Mouse (Mus musculus) forebrain, postnatal 0 days (tissue): ENCODE data around the gene Smim4. TPM values are rescaled to one million over a fixed set of nuclear protein-coding genes. Genes with fewer than 3 reads are reported as not detected.

ENCODE experiments used
- ATAC-seq: fragments of 200-750 bp; cut with Nextera tagmentation; 2 replicates; pipeline ENCODE4 v1.8.0; 2017; ENCODE audit warnings: mild to moderate bottlenecking, moderate library complexity
- DNase-seq: peaks from one replicate; pipeline ENCODE4 v3.0.0-alpha.2; 2015
- H3K27ac ChIP-seq: fragments of 300-500 bp; sonication (generic); 2 replicates; pipeline ENCODE4 v1.5.1; 2014; ENCODE audit warnings: low read depth, mild to moderate bottlenecking, antibody characterized with exemption, low read length, moderate library complexity, mixed read lengths
- H3K27me3 ChIP-seq: fragments of 300-500 bp; sonication (generic); 2 replicates; pipeline ENCODE4 v1.6.1; 2014; ENCODE audit warnings: mild to moderate bottlenecking, low read length, mixed read lengths; ENCODE audit not compliant: insufficient read depth
- H3K36me3 ChIP-seq: fragments of 300-500 bp; sonication (generic); 2 replicates; pipeline ENCODE4 v1.6.1; 2014; ENCODE audit warnings: mild to moderate bottlenecking, moderate library complexity; ENCODE audit not compliant: insufficient read depth
- H3K4me1 ChIP-seq: fragments of 300-500 bp; sonication (generic); 2 replicates; pipeline ENCODE4 v1.6.1; 2014; ENCODE audit warnings: antibody characterized with exemption; ENCODE audit not compliant: insufficient read depth
- H3K4me2 ChIP-seq: fragments of 300-500 bp; sonication (generic); 2 replicates; pipeline ENCODE4 v1.6.1; 2014; ENCODE audit warnings: low read depth, mild to moderate bottlenecking, moderate library complexity
- H3K4me3 ChIP-seq: fragments of 300-500 bp; sonication (generic); 2 replicates; pipeline ENCODE4 v1.5.1; 2014; ENCODE audit warnings: low read depth, low read length, mixed read lengths
- H3K9ac ChIP-seq: fragments of 300-500 bp; sonication (generic); 2 replicates; pipeline ENCODE4 v1.6.1; 2014; ENCODE audit warnings: mild to moderate bottlenecking
- H3K9me3 ChIP-seq: fragments of 300-500 bp; sonication (generic); 2 replicates; pipeline ENCODE4 v1.6.1; 2016; ENCODE audit warnings: low read length
- CTCF ChIP-seq: sonication (generic); IDR thresholded peaks from 2 replicates; pipeline ENCODE4 v1.5.1; 2016; ENCODE audit warnings: antibody characterized with exemption, control low read depth, low read depth
- WGBS: fragments of 180-500 bp; shearing (Covaris S2); extraction: QIAGEN DNeasy Blood & Tissue Kit; methylation state at CpG from one replicate; pipeline ENCODE4 v1.1.7; 2014; 5-methylcytosine and 5-hydroxymethylcytosine counted together
- polyA plus RNA-seq: library from polyadenylated mRNA; unstranded; fragments of >200 nt; fragmentation: Nextera tagmentation; extraction: Ambion mirVana; gene quantifications from 2 replicates; pipeline ENCODE4 v1.2.1, GENCODE M21; 2015
- total RNA-seq: library from RNA; depleted of rRNA; stranded (reverse); fragments of >200 nt; gene quantifications from 2 replicates; pipeline ENCODE4 v1.2.3, GENCODE M21; 2014; rRNA removed

The Smim4 gene
- total and polyA plus RNA-seq, 2 experiments from 2014 or later, result 9.9 to 49.1 TPM

- H3K36me3 ChIP-seq, result peaks cover 30% of the 10 kb centered on the region
- no peak overlapping the region for H3K4me2 ChIP-seq
- no peaks in the 10 kb centered on the region for H3K9me3 ChIP-seq
- H3K4me1 ChIP-seq, result no peaks in the 10 kb centered on the region
- H3K27me3 ChIP-seq, result no peaks in the 10 kb centered on the region
- no peak for DNase-seq
- no peak for TF ChIP-seq CTCF
- no peak overlapping the region for H3K4me3 ChIP-seq
- ATAC-seq, result no peak
- H3K9ac ChIP-seq, result no peak overlapping the region
- no peak overlapping the region for H3K27ac ChIP-seq
These were observed 47.6 kb downstream of the Smim4 start for GRCm38 (mm10) chr14:31081147-31081546.

- no peak for TF ChIP-seq CTCF
- no peaks in the 10 kb centered on the region for H3K27me3 ChIP-seq
- 92% methylated on average over 3 of the region's 3 CpGs for WGBS
- no peaks in the 10 kb centered on the region for H3K4me1 ChIP-seq
- no peak for ATAC-seq
- no peak overlapping the region for H3K27ac ChIP-seq
- no peak overlapping the region for H3K4me2 ChIP-seq
- H3K9me3 ChIP-seq, result no peaks in the 10 kb centered on the region
- peaks cover 30% of the 10 kb centered on the region for H3K36me3 ChIP-seq
- no peak overlapping the region for H3K9ac ChIP-seq
- no peak overlapping the region for H3K4me3 ChIP-seq
- DNase-seq, result no peak
These were observed 49.3 kb downstream of the Smim4 start for GRCm38 (mm10) chr14:31079313-31080028.

- no peak overlapping the region for H3K9ac ChIP-seq
- H3K27ac ChIP-seq, result no peak overlapping the region
- DNase-seq (no peak), ATAC-seq (no peak)
- no peaks in the 10 kb centered on the region for H3K27me3 ChIP-seq
- no peak overlapping the region for H3K4me3 ChIP-seq
- 92% methylated on average over 3 of the region's 3 CpGs for WGBS
- no peaks in the 10 kb centered on the region for H3K4me1 ChIP-seq
- H3K9me3 ChIP-seq, result no peaks in the 10 kb centered on the region
- TF ChIP-seq CTCF, result no peak
- H3K4me2 ChIP-seq, result no peak overlapping the region
- H3K36me3 ChIP-seq, result peaks cover 30% of the 10 kb centered on the region
These were observed 50.1 kb downstream of the Smim4 start for GRCm38 (mm10) chr14:31078597-31079208.

- DNase-seq (no peak), ATAC-seq (no peak)
- H3K9ac ChIP-seq, result no peak overlapping the region
- over 99% methylated on average over 4 of the region's 4 CpGs for WGBS
- no peak for TF ChIP-seq CTCF
- no peak overlapping the region for H3K4me3 ChIP-seq
- peaks cover 32% of the 10 kb centered on the region for H3K36me3 ChIP-seq
- no peak overlapping the region for H3K27ac ChIP-seq
- H3K4me1 ChIP-seq, result no peaks in the 10 kb centered on the region
- H3K9me3 ChIP-seq, result no peaks in the 10 kb centered on the region
- no peak overlapping the region for H3K4me2 ChIP-seq
- no peaks in the 10 kb centered on the region for H3K27me3 ChIP-seq
These were observed 59.5 kb downstream of the Smim4 start for GRCm38 (mm10) chr14:31069086-31069733.

GRCm38 (mm10) chr14:31062277-31062676, 66.5 kb downstream of the Smim4 start:
- no peaks in the 10 kb centered on the region for H3K9me3 ChIP-seq
- no peak for ATAC-seq
- TF ChIP-seq CTCF, result peak; percentile 43
- 58% methylated on average over 1 of the region's 1 CpGs for whole genome bisulfite sequencing
- no peak overlapping the region for H3K27ac ChIP-seq
- peaks cover 50% of the 10 kb centered on the region for H3K36me3 ChIP-seq
- no peak overlapping the region for H3K4me3 ChIP-seq
- no peaks in the 10 kb centered on the region for H3K4me1 ChIP-seq
- H3K4me2 ChIP-seq, result no peak overlapping the region
- H3K9ac ChIP-seq, result no peak overlapping the region
- H3K27me3 ChIP-seq, result no peaks in the 10 kb centered on the region
- no peak for DNase-seq

- no peak for ATAC-seq
These were observed 82.9 kb downstream of the Smim4 start for GRCm38 (mm10) chr14:31045817-31046216.

GRCm38 (mm10) chr14:31045296-31045695, 83.5 kb downstream of the Smim4 start:
- ATAC-seq (no peak), DNase-seq (no peak)
- Histone ChIP-seq H3K27me3 (no peaks in the 10 kb centered on the region), H3K9ac (no peak overlapping the region), H3K36me3 (peaks cover 43% of the 10 kb centered on the region), H3K4me3 (no peak overlapping the region), H3K27ac (no peak overlapping the region), H3K4me1 (no peaks in the 10 kb centered on the region), H3K9me3 (no peaks in the 10 kb centered on the region), H3K4me2 (no peak overlapping the region)
- no peak for TF ChIP-seq CTCF
- 94% methylated on average over 5 of the region's 5 CpGs for WGBS

More at GRCm38 (mm10) chr14:31045817-31046216, 82.9 kb downstream of the Smim4 start:
- H3K4me2 ChIP-seq, result no peak overlapping the region
- no peak overlapping the region for H3K27ac ChIP-seq
- H3K9ac ChIP-seq, result no peak overlapping the region
- no peaks in the 10 kb centered on the region for H3K9me3 ChIP-seq
- whole genome bisulfite sequencing, result 96% methylated on average over 1 of the region's 1 CpGs
- no peaks in the 10 kb centered on the region for H3K27me3 ChIP-seq
- no peaks in the 10 kb centered on the region for H3K4me1 ChIP-seq
- no peak for TF ChIP-seq CTCF
- DNase-seq, result no peak
- H3K4me3 ChIP-seq, result no peak overlapping the region
- H3K36me3 ChIP-seq, result peaks cover 48% of the 10 kb centered on the region

Other genes with a start within 250 kb of the Smim4 start
- gene Mustn1, start 249.8 kb downstream of the Smim4 start, total RNA-seq, result 0.52 and 0.85 TPM in 2 replicates
- gene Mustn1, start 249.8 kb downstream of the Smim4 start, polyA plus RNA-seq, result 1.2 TPM in 2 replicates
- gene Itih4, start 242.5 kb downstream of the Smim4 start, total RNA-seq, result 0.15 TPM in 1 of 2 replicates, not detected in the other
- 0.15 and 0.19 TPM in 2 replicates for gene Itih4, start 242.5 kb downstream of the Smim4 start, polyA plus RNA-seq
- gene Itih3, start 205.2 kb downstream of the Smim4 start, total RNA-seq, result 4.1 and 5.9 TPM in 2 replicates
- 2.1 and 4.8 TPM in 2 replicates for gene Itih3, start 205.2 kb downstream of the Smim4 start, polyA plus RNA-seq
- not detected in 2 replicates for gene Itih1, start 185.7 kb downstream of the Smim4 start, total RNA-seq
- not detected in 2 replicates for gene Itih1, start 185.7 kb downstream of the Smim4 start, polyA plus RNA-seq
- 14.9 and 16.6 TPM in 2 replicates for gene Nek4, start 177.6 kb downstream of the Smim4 start, total RNA-seq
- 7.9 and 14.0 TPM in 2 replicates for gene Nek4, start 177.6 kb downstream of the Smim4 start, polyA plus RNA-seq
- gene Glt8d1, start 127.6 kb downstream of the Smim4 start, total RNA-seq, result 44.5 and 54.8 TPM in 2 replicates
- 38.7 and 39.8 TPM in 2 replicates for gene Glt8d1, start 127.6 kb downstream of the Smim4 start, polyA plus RNA-seq
- 217 and 226 TPM in 2 replicates for gene Spcs1, start 127.3 kb downstream of the Smim4 start, total RNA-seq
- 425 and 543 TPM in 2 replicates for gene Spcs1, start 127.3 kb downstream of the Smim4 start, polyA plus RNA-seq
- 70.6 and 90.9 TPM in 2 replicates for gene Pbrm1, start 109.8 kb downstream of the Smim4 start, total RNA-seq
- gene Pbrm1, start 109.8 kb downstream of the Smim4 start, polyA plus RNA-seq, result 48.7 and 83.8 TPM in 2 replicates
- 57.3 and 69.6 TPM in 2 replicates for gene Gnl3, start 109.8 kb downstream of the Smim4 start, total RNA-seq
- gene Gnl3, start 109.8 kb downstream of the Smim4 start, polyA plus RNA-seq, result 64.7 and 84.6 TPM in 2 replicates
- gene Nt5dc2, start 2.1 kb upstream of the Smim4 start, total RNA-seq, result 65.8 and 80.3 TPM in 2 replicates
- gene Nt5dc2, start 2.1 kb upstream of the Smim4 start, polyA plus RNA-seq, result 104 and 107 TPM in 2 replicates
- 21.9 and 23.3 TPM in 2 replicates for gene Stab1, start 39.7 kb upstream of the Smim4 start, total RNA-seq
- 7.7 and 11.4 TPM in 2 replicates for gene Stab1, start 39.7 kb upstream of the Smim4 start, polyA plus RNA-seq
- gene Tnnc1, start 79.4 kb upstream of the Smim4 start, total RNA-seq, result 1.2 and 2.4 TPM in 2 replicates
- 2.4 and 3.0 TPM in 2 replicates for gene Tnnc1, start 79.4 kb upstream of the Smim4 start, polyA plus RNA-seq
- gene Nisch, start 88.0 kb upstream of the Smim4 start, total RNA-seq, result 211 and 300 TPM in 2 replicates
- gene Nisch, start 88.0 kb upstream of the Smim4 start, polyA plus RNA-seq, result 148 and 199 TPM in 2 replicates
- gene Sema3g, start 88.9 kb upstream of the Smim4 start, total RNA-seq, result 2.2 and 3.7 TPM in 2 replicates
- 0.23 and 0.31 TPM in 2 replicates for gene Sema3g, start 88.9 kb upstream of the Smim4 start, polyA plus RNA-seq
- gene Phf7, start 122.4 kb upstream of the Smim4 start, total RNA-seq, result 7.1 and 8.6 TPM in 2 replicates
- gene Phf7, start 122.4 kb upstream of the Smim4 start, polyA plus RNA-seq, result 12.2 and 12.9 TPM in 2 replicates
- gene Bap1, start 122.5 kb upstream of the Smim4 start, total RNA-seq, result 136 and 139 TPM in 2 replicates
- gene Bap1, start 122.5 kb upstream of the Smim4 start, polyA plus RNA-seq, result 104 and 115 TPM in 2 replicates
- 4.6 and 7.2 TPM in 2 replicates for gene Dnah1, start 194.9 kb upstream of the Smim4 start, total RNA-seq
- gene Dnah1, start 194.9 kb upstream of the Smim4 start, polyA plus RNA-seq, result 1.7 and 2.3 TPM in 2 replicates
- gene Capn7, start 207.7 kb upstream of the Smim4 start, total RNA-seq, result 71.3 and 73.3 TPM in 2 replicates
- gene Capn7, start 207.7 kb upstream of the Smim4 start, polyA plus RNA-seq, result 43.3 and 51.4 TPM in 2 replicates